Mouse (Mus musculus) forebrain, embryonic 11.5 days (tissue): Measurements from ENCODE around the gene Hmcn1. TPM values are rescaled to one million over a fixed set of nuclear protein-coding genes. Genes with fewer than 3 reads are reported as not detected.

Experiments used
- ATAC-seq: fragments of 200-750 bp; cut with Nextera tagmentation; replicated peaks from 2 replicates; pipeline ENCODE4 v1.8.0; 2017; ENCODE audit warnings: moderate TSS enrichment; ENCODE audit not compliant: low FRiP score
- DNase-seq: peaks from one replicate; pipeline ENCODE4 v3.0.0-alpha.2; 2017; ENCODE audit warnings: low spot score
- H3K27ac ChIP-seq: fragments of 300-500 bp; sonication (generic); 2 replicates; pipeline ENCODE4 v1.5.1; 2014; ENCODE audit warnings: low read depth, low read length
- H3K27me3 ChIP-seq: fragments of 300-500 bp; sonication (generic); 2 replicates; pipeline ENCODE4 v1.6.1; 2014; ENCODE audit warnings: mild to moderate bottlenecking, low read length, mixed read lengths; ENCODE audit not compliant: control insufficient read depth, insufficient read depth
- H3K36me3 ChIP-seq: fragments of 300-500 bp; sonication (generic); 2 replicates; pipeline ENCODE4 v1.6.1; 2014; ENCODE audit warnings: mild to moderate bottlenecking, low read length, moderate library complexity, mixed read lengths; ENCODE audit not compliant: control insufficient read depth, insufficient read depth
- H3K4me1 ChIP-seq: fragments of 300-500 bp; sonication (generic); replicated peaks from 2 replicates; pipeline ENCODE4 v1.6.1; 2014; ENCODE audit warnings: low read length, mixed read lengths; ENCODE audit not compliant: control insufficient read depth, insufficient read depth
- H3K4me2 ChIP-seq: fragments of 300-500 bp; sonication (generic); 2 replicates; pipeline ENCODE4 v1.6.1; 2014; ENCODE audit warnings: low read depth, mild to moderate bottlenecking, low read length, moderate library complexity, mixed read lengths; ENCODE audit not compliant: severe bottlenecking
- H3K4me3 ChIP-seq: fragments of 300-500 bp; sonication (generic); 2 replicates; pipeline ENCODE4 v1.5.1; 2014; ENCODE audit warnings: low read depth, low read length
- H3K9ac ChIP-seq: fragments of 300-500 bp; sonication (generic); 2 replicates; pipeline ENCODE4 v1.6.1; 2014; ENCODE audit warnings: low read length
- H3K9me3 ChIP-seq: fragments of 300-500 bp; sonication (generic); 2 replicates; pipeline ENCODE4 v1.6.1; 2016; ENCODE audit warnings: low read length, mixed read lengths; ENCODE audit not compliant: control insufficient read depth
- whole genome bisulfite sequencing: fragments of 180-500 bp; shearing (Covaris S2); extraction: QIAGEN DNeasy Blood & Tissue Kit; methylation state at CpG from one replicate; pipeline ENCODE4 v1.1.7; 2014; 5-methylcytosine and 5-hydroxymethylcytosine counted together
- polyA plus RNA-seq: library from polyadenylated mRNA; unstranded; fragments of >200 nt; fragmentation: Nextera tagmentation; extraction: Ambion mirVana; gene quantifications from 2 replicates; pipeline ENCODE4 v1.2.1, GENCODE M21; 2014

Hmcn1 gene
- polyA plus RNA-seq, 1 experiment from 2014 or later = 12.1 TPM

DNA sequence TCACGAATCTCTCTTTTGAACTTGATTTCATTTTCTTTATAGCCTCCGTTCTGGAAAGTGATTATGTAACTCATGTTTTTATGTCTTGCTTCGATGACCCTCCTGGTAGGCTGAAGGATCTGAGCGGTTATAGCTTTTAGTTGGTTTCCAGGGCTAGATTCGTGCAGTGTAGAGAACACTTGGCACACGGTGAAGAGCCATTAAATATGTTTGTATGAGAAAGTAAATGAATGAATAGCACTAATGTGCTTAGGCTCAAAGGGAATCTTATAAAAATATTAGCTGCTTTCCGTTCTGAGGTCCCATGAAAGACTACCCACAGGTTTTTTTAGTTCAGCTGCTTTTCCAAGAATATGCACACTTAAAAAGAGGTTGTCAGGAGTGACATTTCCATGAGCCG is 458.6 kb downstream of the Hmcn1 start:
- no peak overlapping the region for H3K27ac ChIP-seq
- no peak overlapping the region for H3K4me2 ChIP-seq
- H3K9me3 ChIP-seq = no peaks in the 10 kb centered on the region
- no peak overlapping the region for H3K4me3 ChIP-seq
- DNase-seq (no peak), ATAC-seq (no peak)
- WGBS = 92% methylated on average over 8 of the region's 8 CpGs
- H3K4me1 ChIP-seq = peaks cover 2% of the 10 kb centered on the region; the same call in 1 of the 2 replicates
- no peaks in the 10 kb centered on the region for H3K36me3 ChIP-seq
- no peaks in the 10 kb centered on the region for H3K27me3 ChIP-seq
- no peak overlapping the region for H3K9ac ChIP-seq

DNA sequence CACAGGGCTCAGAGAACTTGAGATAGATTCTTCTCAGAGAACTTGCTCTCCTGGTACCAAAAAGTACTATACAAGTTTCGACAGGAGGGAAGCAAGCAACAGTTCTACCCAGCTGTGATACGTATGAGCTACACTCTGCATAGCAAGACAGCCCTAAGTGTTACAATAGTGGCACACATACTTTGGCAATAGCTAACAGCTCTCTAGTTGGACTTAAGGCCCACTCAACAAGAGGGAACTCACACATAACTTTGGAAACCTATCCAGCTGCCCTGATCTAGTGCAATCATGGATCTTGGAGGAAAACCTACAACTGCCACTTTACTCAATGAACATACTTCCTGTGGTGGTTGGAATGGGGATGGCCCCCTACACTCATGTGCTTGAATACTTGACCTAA is 480.2 kb downstream of the Hmcn1 start:
- 91% methylated on average over 2 of the region's 2 CpGs for WGBS
- H3K9me3 ChIP-seq = no peaks in the 10 kb centered on the region
- no peak overlapping the region for H3K9ac ChIP-seq
- no peak overlapping the region for H3K27ac ChIP-seq
- no peak overlapping the region for H3K4me2 ChIP-seq
- DNase-seq = no peak
- no peaks in the 10 kb centered on the region for H3K4me1 ChIP-seq
- ATAC-seq = no peak
- H3K4me3 ChIP-seq = no peak overlapping the region
- H3K36me3 ChIP-seq = no peaks in the 10 kb centered on the region
- H3K27me3 ChIP-seq = no peaks in the 10 kb centered on the region

Other genes with a start within 250 kb of the Hmcn1 start
- 0.87 and 1.00 TPM in 2 replicates for gene Gm47985, start 189.1 kb upstream of the Hmcn1 start, polyA plus RNA-seq
- 0.16 and 0.19 TPM in 2 replicates for gene Gm8947, start 198.9 kb upstream of the Hmcn1 start, polyA plus RNA-seq
- not detected in 2 replicates for gene Gm47995, start 205.0 kb upstream of the Hmcn1 start, polyA plus RNA-seq
- gene 3110040M04Rik, start 210.7 kb upstream of the Hmcn1 start, polyA plus RNA-seq = not detected in 2 replicates
- not detected in 2 replicates for gene Gm47996, start 216.7 kb upstream of the Hmcn1 start, polyA plus RNA-seq